Mouse (Mus musculus): ENCODE measurements around the gene Bnc2. TPM values are rescaled to one million over a fixed set of nuclear protein-coding genes. Genes with fewer than 3 reads are reported as not detected.

The Bnc2 gene
- 6.4 TPM for polyA plus RNA-seq (2012; fragmentation: generic; extraction: Trizol)

DNA sequence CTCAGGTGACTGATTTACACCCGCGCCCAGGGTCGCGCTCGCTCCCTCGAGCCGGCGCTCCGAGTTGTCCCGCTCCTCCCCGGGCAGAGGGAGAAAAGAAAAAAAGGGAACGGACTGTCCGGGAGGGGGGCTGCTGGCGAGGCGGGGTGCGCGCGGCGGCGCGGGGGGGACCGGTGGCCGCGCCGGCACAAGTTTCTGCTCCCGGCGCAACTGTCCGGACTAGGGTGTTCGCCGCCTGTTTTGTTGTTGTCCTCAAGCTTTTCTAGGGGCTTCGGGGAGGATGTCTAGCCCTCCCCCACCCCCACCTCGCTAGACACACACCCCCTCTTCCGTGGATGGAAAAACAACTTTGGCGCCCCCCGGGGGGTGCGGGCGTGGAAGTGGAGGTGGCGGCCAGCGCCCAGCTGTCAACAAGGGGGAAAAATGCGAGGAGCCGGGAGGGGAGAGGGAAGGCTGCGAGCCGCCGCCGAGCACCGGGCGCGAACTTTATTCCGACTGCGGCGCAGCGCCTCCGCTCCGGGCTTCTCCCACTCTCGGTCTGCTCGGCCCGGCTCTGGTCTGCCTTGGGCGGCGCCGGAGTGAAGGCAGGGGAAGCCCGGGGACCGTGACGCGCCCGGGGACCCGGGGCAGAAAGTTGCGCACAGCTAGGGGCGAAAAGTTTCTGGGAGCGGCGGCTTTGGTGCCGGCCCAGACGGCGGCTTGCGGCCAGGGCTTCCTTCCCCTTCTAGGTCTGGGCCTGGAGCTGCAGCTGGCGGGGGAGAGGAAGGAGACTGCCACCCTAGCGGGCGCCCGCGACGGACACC is at the start of gene Bnc2:
Gene Bnc2, minus strand, starts transcription at position 105 of the 803 bp plus-strand sequence.
- H3K4me3 ChIP-seq: peak within 1 kb of the TSS; percentile 52
- TF ChIP-seq TCF3 (IDR thresholded peaks at IDR 0.05; ENCODE audit: insufficient read length, low read depth) (no peak), SRF (IDR thresholded peaks at IDR 0.05; ENCODE audit: control insufficient read depth, insufficient read length, low read depth) (no peak), POLR2AphosphoS2 (IDR thresholded peaks at IDR 0.05; ENCODE audit: insufficient read length, low read depth) (no peak), MYOG (IDR thresholded peaks at IDR 0.05; ENCODE audit: control insufficient read depth in 1 of 3, insufficient read depth in 1 of 3, insufficient read length in 2 of 3, low read depth in 2 of 3) (peak in 1 of 3 experiments; percentile 52), E2F4 (IDR thresholded peaks at IDR 0.05; ENCODE audit: insufficient read depth) (no peak), MYOD1 (IDR thresholded peaks at IDR 0.05; ENCODE audit: control insufficient read depth in 1 of 3, insufficient read length in 2 of 3, low read depth in 2 of 3) (peak in 1 of 3 experiments; percentile 27), POLR2A (IDR thresholded peaks at IDR 0.05; ENCODE audit: insufficient read length, low read depth) (peak; percentile 47), USF1 (IDR thresholded peaks at IDR 0.05; ENCODE audit: low read depth) (no peak), CEBPB (IDR thresholded peaks at IDR 0.05; ENCODE audit: insufficient read depth, poor library complexity, severe bottlenecking) (no peak), MAX (IDR thresholded peaks at IDR 0.05; ENCODE audit: low read depth) (no peak), REST (IDR thresholded peaks at IDR 0.05; ENCODE audit: insufficient read depth, insufficient read length) (no peak), TCF12 (IDR thresholded peaks at IDR 0.05; ENCODE audit: insufficient read depth, poor library complexity, severe bottlenecking) (no peak)
- H3K36me3 ChIP-seq (ENCODE audit: control insufficient read depth, insufficient read depth): no peaks in the 10 kb centered on the region
- peaks cover 39% of the 10 kb centered on the region for H3K79me2 ChIP-seq (ENCODE audit: control insufficient read depth, insufficient read depth)
- peak within 1 kb of the TSS; percentile 46 for H3ac ChIP-seq (ENCODE audit: control insufficient read depth, insufficient read length)
- peak within 1 kb of the TSS; percentile 84 for H3K4me2 ChIP-seq (ENCODE audit: low read depth)
- no peaks in the 10 kb centered on the region for H3K27me3 ChIP-seq (ENCODE audit: control insufficient read depth, insufficient read depth, insufficient read length)

DNA sequence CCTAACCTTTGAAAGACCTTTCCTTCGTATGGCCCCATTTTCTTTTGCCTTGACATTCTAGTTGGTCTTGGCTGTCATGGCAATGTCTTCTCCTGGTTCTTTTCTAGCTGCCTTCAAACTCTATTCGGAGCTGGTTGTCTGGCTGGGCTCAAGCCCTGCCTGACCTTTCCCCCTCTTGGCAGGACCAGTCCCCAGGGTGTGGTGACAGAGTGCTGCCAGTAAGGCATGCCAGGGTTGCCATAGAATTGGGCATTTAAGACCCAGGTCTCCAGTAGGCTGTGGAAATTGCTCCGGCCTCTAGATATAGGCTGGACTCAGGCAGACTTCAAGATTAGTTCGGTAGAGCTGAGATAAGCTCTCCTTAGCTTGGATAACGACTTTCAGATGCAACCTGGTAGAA is 32.9 kb upstream of the Bnc2 start:
- no peaks in the 10 kb centered on the region for H3K36me3 ChIP-seq (ENCODE audit: control insufficient read depth, insufficient read depth)

DNA sequence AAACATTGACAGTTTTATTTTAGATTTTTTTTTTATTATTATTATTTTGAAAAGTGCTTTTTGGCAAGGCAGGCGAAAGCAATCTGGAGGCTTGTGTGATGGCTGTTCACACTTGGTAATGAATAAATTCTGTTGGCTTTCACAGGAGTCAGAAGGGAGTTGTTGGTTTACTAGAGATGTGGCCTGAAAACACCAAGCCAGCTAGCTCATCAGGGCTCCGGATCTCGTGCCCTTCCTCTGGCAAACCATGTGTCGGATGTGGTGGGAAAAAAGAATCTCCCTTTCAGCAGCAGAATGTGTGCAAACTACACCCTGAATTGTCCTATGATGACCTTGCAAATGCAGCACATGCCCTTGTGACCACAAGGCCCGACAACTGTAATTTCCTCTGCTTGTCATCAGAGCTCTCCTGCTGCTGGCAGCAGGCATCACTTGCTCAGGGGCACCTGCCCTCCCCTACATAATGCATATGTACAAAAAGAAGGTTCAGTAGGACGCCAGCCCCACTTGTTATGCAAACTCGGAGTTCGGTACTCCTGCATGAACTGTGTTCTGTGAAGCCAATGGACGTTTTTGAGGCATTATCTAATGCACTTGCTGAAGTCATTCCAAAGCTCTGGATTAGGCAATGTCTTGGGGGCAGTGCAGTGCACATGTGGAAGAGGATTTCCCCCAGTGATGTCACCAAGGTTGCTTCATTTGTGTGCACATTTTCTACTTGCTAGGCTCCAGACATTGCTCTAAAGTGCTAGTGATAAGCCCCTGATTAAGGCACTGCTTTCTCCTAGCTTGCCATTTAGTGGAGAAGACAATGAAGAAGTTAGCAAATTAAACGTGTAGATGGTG is 10.7 kb upstream of the Bnc2 start:
- no peak overlapping the region for H3K4me3 ChIP-seq
- H3K79me2 ChIP-seq (ENCODE audit: control insufficient read depth, insufficient read depth): no peaks in the 10 kb centered on the region
- no peak for TF ChIP-seq USF1 (IDR thresholded peaks at IDR 0.05; ENCODE audit: low read depth)
- TF ChIP-seq MAX (IDR thresholded peaks at IDR 0.05; ENCODE audit: low read depth): no peak
- no peak for TF ChIP-seq REST (IDR thresholded peaks at IDR 0.05; ENCODE audit: insufficient read depth, insufficient read length)
- peak in 2 of 3 experiments; percentile 54 to 82 for TF ChIP-seq MYOG (IDR thresholded peaks at IDR 0.05; ENCODE audit: control insufficient read depth in 1 of 3, insufficient read depth in 1 of 3, insufficient read length in 2 of 3, low read depth in 2 of 3)
- no peak for TF ChIP-seq TCF3 (IDR thresholded peaks at IDR 0.05; ENCODE audit: insufficient read length, low read depth)
- TF ChIP-seq E2F4 (IDR thresholded peaks at IDR 0.05; ENCODE audit: insufficient read depth): no peak
- TF ChIP-seq SRF (IDR thresholded peaks at IDR 0.05; ENCODE audit: control insufficient read depth, insufficient read length, low read depth): no peak
- TF ChIP-seq TCF12 (IDR thresholded peaks at IDR 0.05; ENCODE audit: insufficient read depth, poor library complexity, severe bottlenecking): no peak
- peak; percentile 79 for TF ChIP-seq CEBPB (IDR thresholded peaks at IDR 0.05; ENCODE audit: insufficient read depth, poor library complexity, severe bottlenecking)
- TF ChIP-seq POLR2A (IDR thresholded peaks at IDR 0.05; ENCODE audit: insufficient read length, low read depth): no peak
- TF ChIP-seq MYOD1 (IDR thresholded peaks at IDR 0.05; ENCODE audit: control insufficient read depth in 1 of 3, insufficient read length in 2 of 3, low read depth in 2 of 3): peak in 2 of 3 experiments; percentile 59 to 65
- no peak for TF ChIP-seq POLR2AphosphoS2 (IDR thresholded peaks at IDR 0.05; ENCODE audit: insufficient read length, low read depth)
- no peak overlapping the region for H3K4me2 ChIP-seq (ENCODE audit: low read depth)
- no peaks in the 10 kb centered on the region for H3K27me3 ChIP-seq (ENCODE audit: control insufficient read depth, insufficient read depth, insufficient read length)
- no peaks in the 10 kb centered on the region for H3K36me3 ChIP-seq (ENCODE audit: control insufficient read depth, insufficient read depth)
- no peak overlapping the region for H3ac ChIP-seq (ENCODE audit: control insufficient read depth, insufficient read length)

More for the DNA sequence above, 32.9 kb upstream of the Bnc2 start:
- H3K4me2 ChIP-seq (ENCODE audit: low read depth): no peak overlapping the region
- TF ChIP-seq TCF12 (IDR thresholded peaks at IDR 0.05; ENCODE audit: insufficient read depth, poor library complexity, severe bottlenecking) (no peak), MYOG (IDR thresholded peaks at IDR 0.05; ENCODE audit: control insufficient read depth in 1 of 3, insufficient read depth in 1 of 3, insufficient read length in 2 of 3, low read depth in 2 of 3) (no peak), MYOD1 (IDR thresholded peaks at IDR 0.05; ENCODE audit: control insufficient read depth in 1 of 3, insufficient read length in 2 of 3, low read depth in 2 of 3) (no peak), E2F4 (IDR thresholded peaks at IDR 0.05; ENCODE audit: insufficient read depth) (no peak), POLR2AphosphoS2 (IDR thresholded peaks at IDR 0.05; ENCODE audit: insufficient read length, low read depth) (no peak), USF1 (IDR thresholded peaks at IDR 0.05; ENCODE audit: low read depth) (no peak), POLR2A (IDR thresholded peaks at IDR 0.05; ENCODE audit: insufficient read length, low read depth) (no peak), MAX (IDR thresholded peaks at IDR 0.05; ENCODE audit: low read depth) (no peak), CEBPB (IDR thresholded peaks at IDR 0.05; ENCODE audit: insufficient read depth, poor library complexity, severe bottlenecking) (no peak), TCF3 (IDR thresholded peaks at IDR 0.05; ENCODE audit: insufficient read length, low read depth) (no peak), SRF (IDR thresholded peaks at IDR 0.05; ENCODE audit: control insufficient read depth, insufficient read length, low read depth) (no peak), REST (IDR thresholded peaks at IDR 0.05; ENCODE audit: insufficient read depth, insufficient read length) (no peak)
- no peak overlapping the region for H3ac ChIP-seq (ENCODE audit: control insufficient read depth, insufficient read length)
- no peaks in the 10 kb centered on the region for H3K27me3 ChIP-seq (ENCODE audit: control insufficient read depth, insufficient read depth, insufficient read length)
- no peak overlapping the region for H3K4me3 ChIP-seq
- no peaks in the 10 kb centered on the region for H3K79me2 ChIP-seq (ENCODE audit: control insufficient read depth, insufficient read depth)

DNA sequence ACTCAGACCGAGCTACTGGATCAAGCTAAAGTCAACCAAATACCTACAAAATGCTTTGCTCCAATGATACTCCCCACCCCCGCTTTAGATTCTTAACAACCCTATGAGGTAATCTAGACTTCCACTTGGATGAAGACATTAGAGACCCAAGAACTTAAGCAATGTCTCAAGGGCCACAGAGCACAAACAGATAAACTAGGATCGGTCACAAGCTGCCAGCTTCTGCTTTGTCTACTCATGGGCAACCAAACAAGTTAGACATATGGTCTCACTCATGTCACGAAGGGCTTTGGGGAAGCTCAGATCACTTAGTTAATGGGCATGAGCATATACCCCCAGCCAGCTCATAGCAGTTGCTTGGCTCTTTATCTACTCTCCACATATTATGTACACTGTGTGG is 9.9 kb upstream of the Bnc2 start:
- Histone ChIP-seq H3K4me3 (no peak overlapping the region), H3K4me2 (ENCODE audit: low read depth) (no peak overlapping the region), H3K27me3 (ENCODE audit: control insufficient read depth, insufficient read depth, insufficient read length) (no peaks in the 10 kb centered on the region), H3K79me2 (ENCODE audit: control insufficient read depth, insufficient read depth) (no peaks in the 10 kb centered on the region), H3ac (ENCODE audit: control insufficient read depth, insufficient read length) (no peak overlapping the region), H3K36me3 (ENCODE audit: control insufficient read depth, insufficient read depth) (no peaks in the 10 kb centered on the region)
- TF ChIP-seq E2F4 (IDR thresholded peaks at IDR 0.05; ENCODE audit: insufficient read depth) (no peak), REST (IDR thresholded peaks at IDR 0.05; ENCODE audit: insufficient read depth, insufficient read length) (no peak), MAX (IDR thresholded peaks at IDR 0.05; ENCODE audit: low read depth) (no peak), MYOG (IDR thresholded peaks at IDR 0.05; ENCODE audit: control insufficient read depth in 1 of 3, insufficient read depth in 1 of 3, insufficient read length in 2 of 3, low read depth in 2 of 3) (no peak), CEBPB (IDR thresholded peaks at IDR 0.05; ENCODE audit: insufficient read depth, poor library complexity, severe bottlenecking) (no peak), TCF3 (IDR thresholded peaks at IDR 0.05; ENCODE audit: insufficient read length, low read depth) (no peak), SRF (IDR thresholded peaks at IDR 0.05; ENCODE audit: control insufficient read depth, insufficient read length, low read depth) (no peak), POLR2AphosphoS2 (IDR thresholded peaks at IDR 0.05; ENCODE audit: insufficient read length, low read depth) (no peak), USF1 (IDR thresholded peaks at IDR 0.05; ENCODE audit: low read depth) (no peak), POLR2A (IDR thresholded peaks at IDR 0.05; ENCODE audit: insufficient read length, low read depth) (no peak), TCF12 (IDR thresholded peaks at IDR 0.05; ENCODE audit: insufficient read depth, poor library complexity, severe bottlenecking) (no peak), MYOD1 (IDR thresholded peaks at IDR 0.05; ENCODE audit: control insufficient read depth in 1 of 3, insufficient read length in 2 of 3, low read depth in 2 of 3) (no peak)
